Mouse (Mus musculus) lung, embryonic 15.5 days (tissue): ENCODE measurements around the gene Emc9. TPM values are rescaled to one million over a fixed set of nuclear protein-coding genes. Genes with fewer than 3 reads are reported as not detected.

Source experiments
- ATAC-seq: fragments of 200-750 bp; cut with Nextera tagmentation; 2 replicates; pipeline ENCODE4 v1.8.0; 2017; ENCODE audit warnings: moderate number of reproducible peaks, borderline replicate concordance; ENCODE audit not compliant: low FRiP score, low TSS enrichment; ENCODE audit errors: extremely low read depth
- H3K27ac ChIP-seq: fragments of 300-500 bp; sonication (generic); 2 replicates; pipeline ENCODE4 v1.5.1; 2015; ENCODE audit warnings: moderate library complexity, mild to moderate bottlenecking, inconsistent platforms
- H3K27me3 ChIP-seq: fragments of 300-500 bp; sonication (generic); 2 replicates; pipeline ENCODE4 v1.6.1; 2015; ENCODE audit warnings: inconsistent platforms
- H3K36me3 ChIP-seq: fragments of 300-500 bp; sonication (generic); 2 replicates; pipeline ENCODE4 v1.6.1; 2015; ENCODE audit warnings: inconsistent platforms
- H3K4me1 ChIP-seq: fragments of 300-500 bp; sonication (generic); 2 replicates; pipeline ENCODE4 v1.6.1; 2015; ENCODE audit warnings: inconsistent platforms
- H3K4me2 ChIP-seq: fragments of 300-500 bp; sonication (generic); 2 replicates; pipeline ENCODE4 v1.6.1; 2015; ENCODE audit warnings: inconsistent platforms, mild to moderate bottlenecking, moderate library complexity
- H3K4me3 ChIP-seq: fragments of 300-500 bp; sonication (generic); 2 replicates; pipeline ENCODE4 v1.5.1; 2015; ENCODE audit warnings: mild to moderate bottlenecking, inconsistent platforms
- H3K9ac ChIP-seq: fragments of 300-500 bp; sonication (generic); 2 replicates; pipeline ENCODE4 v1.6.1; 2015; ENCODE audit warnings: inconsistent platforms
- H3K9me3 ChIP-seq: fragments of 300-500 bp; sonication (generic); 2 replicates; pipeline ENCODE4 v1.6.1; 2016; ENCODE audit warnings: inconsistent platforms
- WGBS: fragments of 180-500 bp; shearing (Covaris S2); methylation state at CpG from one replicate; pipeline ENCODE4 v1.1.7; 2015; 5-methylcytosine and 5-hydroxymethylcytosine counted together
- polyA plus RNA-seq: library from polyadenylated mRNA; unstranded; fragments of >200 nt; fragmentation: Nextera tagmentation; extraction: Ambion mirVana; gene quantifications from 2 replicates; pipeline ENCODE4 v1.2.1, GENCODE M21; 2015

Gene Emc9
- polyA plus RNA-seq, 1 experiment from 2014 or later: 5.1 TPM

DNA sequence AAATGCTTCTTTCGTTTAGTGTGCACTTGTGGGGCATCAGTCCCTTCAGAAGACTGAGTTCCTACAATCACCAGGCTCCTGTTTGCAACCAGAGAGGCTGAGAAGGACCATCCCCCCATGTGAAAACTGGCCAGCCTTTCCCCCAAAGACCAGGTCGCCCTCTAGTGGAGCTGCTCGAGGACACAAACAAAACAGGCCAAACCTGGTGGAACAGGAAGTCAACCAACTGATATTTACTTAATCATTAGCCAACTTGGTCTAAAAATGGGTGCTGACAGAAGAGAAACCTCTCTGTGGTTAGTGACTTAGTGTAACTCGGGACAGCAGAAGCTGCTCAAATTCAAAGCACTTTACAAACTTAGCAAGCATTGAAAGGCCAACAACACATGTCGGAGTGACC lies 28.1 kb downstream of the Emc9 start:
- Histone ChIP-seq H3K4me3 (no peak overlapping the region), H3K27ac (peak overlapping the region; percentile 41; the same call in 1 of the 2 replicates), H3K4me2 (no peak overlapping the region), H3K27me3 (no peaks in the 10 kb centered on the region), H3K9me3 (no peaks in the 10 kb centered on the region), H3K36me3 (no peaks in the 10 kb centered on the region), H3K4me1 (peaks cover 22% of the 10 kb centered on the region), H3K9ac (no peak overlapping the region)
- no peak for ATAC-seq
- WGBS: 18% methylated on average over 5 of the region's 5 CpGs

DNA sequence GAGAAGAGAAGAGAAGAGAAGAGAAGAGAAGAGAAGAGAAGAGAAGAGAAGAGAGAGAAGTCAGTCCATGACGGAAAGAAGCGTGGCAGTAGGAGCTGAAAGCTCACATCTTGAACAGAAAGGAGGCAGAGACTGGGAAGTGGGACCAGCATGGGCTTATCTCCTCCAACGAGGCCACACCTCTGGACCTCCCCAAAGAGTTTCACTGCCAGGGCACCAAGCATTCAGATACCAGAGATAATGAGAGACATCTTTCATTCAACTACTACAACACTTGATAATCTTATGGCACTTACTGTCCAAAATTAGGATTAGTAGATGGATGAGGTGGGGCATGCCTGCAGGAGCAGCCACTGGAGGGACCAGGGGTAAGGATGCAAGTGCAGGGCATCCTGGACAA lies 29.3 kb downstream of the Emc9 start:
- H3K9ac ChIP-seq: no peak overlapping the region
- H3K36me3 ChIP-seq: no peaks in the 10 kb centered on the region
- no peak overlapping the region for H3K4me3 ChIP-seq
- 65% methylated on average over 3 of the region's 3 CpGs for WGBS
- H3K9me3 ChIP-seq: no peaks in the 10 kb centered on the region
- ATAC-seq: no peak
- H3K4me1 ChIP-seq: peaks cover 11% of the 10 kb centered on the region
- no peak overlapping the region for H3K4me2 ChIP-seq
- no peak overlapping the region for H3K27ac ChIP-seq
- H3K27me3 ChIP-seq: no peaks in the 10 kb centered on the region

DNA sequence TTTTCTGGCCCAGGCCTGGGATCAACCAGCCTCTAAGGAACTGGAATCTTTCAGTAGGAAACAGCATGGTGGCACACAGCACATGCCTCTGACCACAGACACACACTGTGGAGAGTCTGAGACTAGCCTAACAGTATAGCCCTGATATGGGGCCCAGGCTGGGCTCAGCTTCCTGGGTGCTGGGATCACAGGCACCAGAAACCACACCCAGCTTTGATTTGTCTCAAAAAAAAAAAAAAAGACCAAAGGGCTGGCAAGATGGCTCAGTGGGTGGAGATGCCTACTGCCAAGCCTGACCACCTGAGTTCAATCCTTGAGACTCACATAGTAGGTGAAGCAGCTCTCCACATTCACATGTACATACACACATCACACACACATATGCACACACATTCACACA lies 30.5 kb downstream of the Emc9 start:
- H3K9me3 ChIP-seq: no peaks in the 10 kb centered on the region
- no peak for ATAC-seq
- peaks cover 11% of the 10 kb centered on the region for H3K4me1 ChIP-seq
- H3K4me2 ChIP-seq: no peak overlapping the region
- H3K27ac ChIP-seq: no peak overlapping the region
- no peak overlapping the region for H3K4me3 ChIP-seq
- no peak overlapping the region for H3K9ac ChIP-seq
- H3K36me3 ChIP-seq: peaks cover 7% of the 10 kb centered on the region; the same call in 1 of the 2 replicates
- H3K27me3 ChIP-seq: no peaks in the 10 kb centered on the region

DNA sequence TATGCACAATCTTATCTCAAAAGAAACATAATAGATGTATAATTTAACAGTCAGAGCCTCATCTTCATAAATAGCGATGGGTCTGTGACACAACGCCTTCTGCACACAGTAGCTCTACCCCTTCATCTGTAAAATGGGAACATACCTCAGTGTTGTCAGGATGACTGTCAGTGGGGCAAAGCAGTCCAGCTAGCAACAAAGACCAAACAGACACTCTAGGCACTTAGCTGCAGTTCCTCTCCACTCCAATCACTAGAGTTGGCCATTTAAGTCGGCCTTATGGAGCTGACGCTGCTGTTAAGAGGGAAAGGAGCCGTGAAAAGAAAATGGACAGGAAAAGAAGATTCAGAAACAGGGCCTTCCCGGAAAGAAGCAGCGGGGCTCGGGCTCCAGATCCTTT lies 33.3 kb downstream of the Emc9 start:
- Histone ChIP-seq H3K36me3 (peaks cover 34% of the 10 kb centered on the region), H3K27me3 (no peaks in the 10 kb centered on the region), H3K4me1 (no peaks in the 10 kb centered on the region), H3K4me2 (no peak overlapping the region), H3K4me3 (no peak overlapping the region), H3K27ac (no peak overlapping the region), H3K9ac (no peak overlapping the region), H3K9me3 (no peaks in the 10 kb centered on the region)
- 88% methylated on average over 8 of the region's 8 CpGs for WGBS
- ATAC-seq: no peak

DNA sequence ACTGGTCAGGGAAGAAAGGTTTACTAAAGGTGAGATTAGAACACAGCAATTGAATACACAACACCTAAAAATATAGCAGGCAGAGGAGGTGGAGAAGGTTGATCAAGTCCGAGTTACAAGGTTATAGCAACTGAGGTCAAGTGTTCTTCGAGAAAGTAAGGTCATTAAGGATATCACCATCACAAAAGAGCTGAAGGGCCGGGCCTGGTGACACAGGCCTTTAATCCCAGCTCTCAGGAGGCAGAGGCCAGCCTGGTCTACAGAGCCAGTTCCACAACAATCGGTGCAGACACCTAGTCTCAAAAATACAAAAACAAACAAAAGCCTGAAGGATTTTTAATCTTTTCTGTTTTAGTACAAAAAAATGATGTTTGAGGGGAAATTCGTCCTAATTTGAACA lies 33.8 kb downstream of the Emc9 start:
- Histone ChIP-seq H3K9me3 (no peaks in the 10 kb centered on the region), H3K9ac (no peak overlapping the region), H3K27ac (no peak overlapping the region), H3K4me1 (no peaks in the 10 kb centered on the region), H3K27me3 (no peaks in the 10 kb centered on the region), H3K4me2 (no peak overlapping the region), H3K36me3 (peaks cover 38% of the 10 kb centered on the region), H3K4me3 (no peak overlapping the region)
- ATAC-seq: no peak
- 64% methylated on average over 5 of the region's 5 CpGs for WGBS

DNA sequence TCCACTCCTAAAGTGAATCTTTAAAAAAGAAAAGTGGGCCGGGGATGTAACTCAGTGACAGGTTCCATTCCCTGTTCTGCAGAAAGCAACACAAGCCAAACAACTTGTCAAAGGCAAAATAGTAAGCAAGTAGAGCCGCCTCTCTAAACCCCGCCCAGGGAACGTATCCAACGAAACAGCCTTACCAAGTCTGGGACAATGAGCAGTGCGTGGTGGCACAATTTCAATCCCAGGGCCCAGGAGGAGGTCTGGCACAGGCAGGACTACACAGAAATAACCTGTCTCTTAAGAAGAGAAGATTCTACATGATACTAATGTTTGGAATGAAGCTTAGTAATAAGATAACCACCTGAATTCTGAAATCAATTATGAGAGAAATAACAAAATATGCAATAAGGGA lies 34.9 kb downstream of the Emc9 start:
- H3K9me3 ChIP-seq: no peaks in the 10 kb centered on the region
- no peaks in the 10 kb centered on the region for H3K4me1 ChIP-seq
- ATAC-seq: no peak
- no peaks in the 10 kb centered on the region for H3K27me3 ChIP-seq
- H3K4me3 ChIP-seq: no peak overlapping the region
- peaks cover 48% of the 10 kb centered on the region for H3K36me3 ChIP-seq
- no peak overlapping the region for H3K9ac ChIP-seq
- H3K4me2 ChIP-seq: no peak overlapping the region
- no peak overlapping the region for H3K27ac ChIP-seq
- WGBS: 88% methylated on average over 6 of the region's 6 CpGs

DNA sequence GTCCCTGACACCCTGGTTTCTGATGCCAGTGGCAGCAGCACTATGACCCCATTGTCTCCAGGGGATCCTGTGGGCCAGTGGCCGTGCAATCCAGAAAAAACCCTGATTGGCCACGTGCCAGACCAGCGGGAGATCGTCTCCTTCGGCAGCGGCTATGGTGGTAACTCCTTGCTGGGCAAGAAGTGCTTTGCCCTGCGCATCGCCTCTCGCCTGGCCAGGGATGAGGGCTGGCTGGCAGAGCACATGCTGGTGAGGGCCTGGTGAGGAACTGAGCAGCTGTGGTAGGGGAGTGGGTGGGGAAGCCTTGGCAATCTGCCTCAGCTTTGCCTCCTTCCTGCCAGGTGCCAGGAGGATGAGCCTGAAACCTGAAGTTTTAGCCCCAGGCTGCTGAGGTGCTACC lies 40.8 kb downstream of the Emc9 start:
- 62% methylated on average over 9 of the region's 9 CpGs for WGBS
- Histone ChIP-seq H3K27ac (no peak overlapping the region), H3K9ac (no peak overlapping the region), H3K4me3 (no peak overlapping the region), H3K4me1 (peaks cover 22% of the 10 kb centered on the region), H3K4me2 (no peak overlapping the region), H3K36me3 (peaks cover 66% of the 10 kb centered on the region), H3K27me3 (no peaks in the 10 kb centered on the region), H3K9me3 (no peaks in the 10 kb centered on the region)
- no peak for ATAC-seq

DNA sequence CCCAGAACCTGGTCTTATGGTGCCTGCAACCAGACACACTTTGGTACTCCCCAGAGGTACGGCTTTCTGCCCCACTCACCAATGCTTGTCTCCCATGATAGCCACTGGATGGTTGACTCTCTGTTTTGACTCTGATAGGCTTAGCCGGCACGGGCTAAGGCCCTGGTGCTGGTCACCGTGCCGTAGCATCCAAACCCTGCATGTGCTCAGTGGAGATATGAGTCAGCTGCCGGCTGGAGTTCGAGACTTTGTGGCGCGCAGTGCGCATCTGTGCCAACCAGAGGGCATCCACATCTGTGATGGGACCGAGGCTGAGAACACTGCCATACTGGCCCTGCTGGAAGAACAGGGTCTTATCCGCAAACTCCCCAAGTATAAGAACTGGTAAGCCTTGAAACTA lies 42.8 kb downstream of the Emc9 start:
- no peak for ATAC-seq
- Histone ChIP-seq H3K4me2 (no peak overlapping the region), H3K4me3 (no peak overlapping the region), H3K9ac (no peak overlapping the region), H3K36me3 (peaks cover 45% of the 10 kb centered on the region), H3K9me3 (no peaks in the 10 kb centered on the region), H3K27ac (no peak overlapping the region), H3K4me1 (peaks cover 22% of the 10 kb centered on the region), H3K27me3 (no peaks in the 10 kb centered on the region)
- WGBS: 96% methylated on average over 12 of the region's 12 CpGs

DNA sequence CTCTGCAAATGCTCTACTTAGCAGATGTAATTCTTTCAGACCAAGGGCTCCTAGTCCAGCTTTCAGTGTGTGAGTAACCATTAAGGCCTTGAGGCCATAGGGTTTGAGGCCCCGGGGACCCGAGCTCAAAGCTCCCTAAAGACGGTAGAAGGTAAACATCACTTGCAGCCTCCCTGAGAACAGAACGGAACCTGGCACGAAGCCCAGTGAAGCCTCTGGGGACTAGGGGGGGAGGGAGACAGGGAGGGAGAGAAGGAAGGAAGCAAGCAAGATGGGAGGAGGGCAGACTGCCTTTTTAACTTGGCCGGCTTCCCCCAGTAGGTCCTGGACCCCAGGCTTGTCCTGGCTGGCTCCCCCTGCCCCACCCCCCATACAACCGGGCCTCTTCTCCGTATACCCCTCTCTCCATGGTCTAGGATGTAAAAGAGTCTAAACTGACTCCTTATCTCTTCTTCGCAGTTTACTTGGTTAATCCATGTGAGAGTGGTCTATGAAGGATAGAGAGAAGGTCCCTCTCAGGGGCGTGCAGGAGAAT lies 44.2 kb downstream of the Emc9 start:
- no peaks in the 10 kb centered on the region for H3K9me3 ChIP-seq
- H3K4me3 ChIP-seq: peak overlapping the region; percentile 73
- peaks cover 22% of the 10 kb centered on the region for H3K4me1 ChIP-seq
- H3K27ac ChIP-seq: peak overlapping the region; percentile 97
- H3K4me2 ChIP-seq: peak overlapping the region; percentile 80
- 1% methylated on average over 10 of the region's 10 CpGs for WGBS
- H3K36me3 ChIP-seq: peaks cover 33% of the 10 kb centered on the region
- H3K27me3 ChIP-seq: no peaks in the 10 kb centered on the region
- ATAC-seq: peak; percentile 76
- peak overlapping the region; percentile 62 for H3K9ac ChIP-seq

DNA sequence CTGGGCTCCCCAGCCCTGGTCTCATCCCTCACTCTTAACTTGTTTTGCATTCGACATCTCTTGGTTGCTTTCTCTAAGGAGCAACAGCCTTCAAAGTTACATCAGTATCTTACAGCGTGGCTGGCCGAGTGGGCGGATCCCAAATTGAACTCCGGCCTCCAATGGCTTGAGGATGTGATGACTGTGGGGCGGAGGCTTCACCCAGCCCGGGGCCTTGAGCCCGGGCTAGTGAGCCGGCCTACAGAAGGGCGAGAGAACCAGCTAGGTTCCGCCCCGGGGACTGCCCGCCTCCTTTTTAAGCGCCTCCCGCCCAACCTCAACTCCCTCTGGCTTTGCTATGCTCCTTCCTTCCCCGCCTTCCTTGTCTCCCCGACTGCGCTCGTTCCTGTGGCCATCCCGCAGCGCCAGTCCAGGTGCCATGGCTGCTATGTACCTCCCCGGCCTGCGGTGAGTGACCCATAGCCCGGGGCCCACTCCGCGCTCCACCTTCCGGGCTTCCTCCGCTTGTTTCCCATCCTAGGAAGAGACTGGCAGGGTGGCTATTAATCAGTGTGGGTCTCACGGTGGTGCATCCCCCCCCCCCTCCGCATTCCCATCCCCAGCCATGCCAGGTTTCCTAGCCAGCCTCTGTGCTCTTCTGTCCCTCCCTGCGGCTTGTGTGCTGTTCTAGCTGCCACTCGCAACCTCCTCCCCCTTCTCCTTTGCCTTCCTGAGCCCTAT lies 44.9 kb downstream of the Emc9 start, which contains the start of gene Pck2:
Pck2 (plus strand) TSS at position 200 of the 720 bp plus-strand sequence.
- peak within 1 kb of the TSS; percentile 97 for H3K27ac ChIP-seq
- H3K9ac ChIP-seq: peak within 1 kb of the TSS; percentile 62
- H3K36me3 ChIP-seq: peaks cover 28% of the 10 kb centered on the region
- peak within 1 kb of the TSS; percentile 80 for H3K4me2 ChIP-seq
- peak within 1 kb of the TSS; percentile 73 for H3K4me3 ChIP-seq
- 0% methylated on average over 31 of the region's 32 CpGs for WGBS
- peaks cover 22% of the 10 kb centered on the region for H3K4me1 ChIP-seq
- H3K9me3 ChIP-seq: no peaks in the 10 kb centered on the region
- no peaks in the 10 kb centered on the region for H3K27me3 ChIP-seq
- ATAC-seq: peak; percentile 96

DNA sequence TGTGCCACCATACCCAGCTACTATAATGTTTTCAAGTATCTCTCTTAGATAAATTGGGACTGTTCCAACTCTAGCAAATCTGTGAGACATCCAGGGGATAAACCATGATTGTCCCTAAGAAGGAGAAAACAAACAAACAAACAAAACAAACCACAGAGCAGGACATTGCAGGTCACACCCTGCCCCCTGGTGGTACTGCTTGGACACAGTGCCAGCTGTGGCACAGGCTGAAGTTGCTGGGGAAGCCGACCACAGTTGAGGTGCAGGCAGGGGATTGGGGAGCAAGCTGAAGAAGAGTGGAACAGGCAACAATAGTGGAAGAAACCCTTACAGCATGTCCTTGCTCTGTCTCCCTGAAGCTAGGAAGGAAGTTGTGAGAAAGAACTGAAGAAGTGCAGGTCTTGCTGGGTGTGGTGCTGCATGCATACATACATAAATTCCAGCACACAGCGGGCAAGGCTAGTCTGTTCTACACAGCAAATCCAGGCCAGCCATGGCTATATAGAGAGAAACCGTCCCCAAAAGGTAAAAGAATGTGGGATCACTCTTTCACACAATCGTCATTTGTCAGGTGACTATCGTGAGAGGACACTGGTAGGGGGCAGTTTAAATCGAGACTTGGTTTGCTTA lies 48.9 kb downstream of the Emc9 start:
- Histone ChIP-seq H3K27me3 (no peaks in the 10 kb centered on the region), H3K4me3 (no peak overlapping the region), H3K4me2 (no peak overlapping the region), H3K4me1 (peaks cover 10% of the 10 kb centered on the region), H3K36me3 (no peaks in the 10 kb centered on the region), H3K9ac (no peak overlapping the region), H3K9me3 (no peaks in the 10 kb centered on the region), H3K27ac (no peak overlapping the region)
- no peak for ATAC-seq
- 46% methylated on average over 6 of the region's 6 CpGs for WGBS
